Mouse (Mus musculus): ENCODE data around the gene Arl15.

Arl15 gene

GRCm38 (mm10) chr13:114124385-114124784 is 330.1 kb downstream of the Arl15 start:
- in situ Hi-C loops (cut with MboI; ENCODE audit: low sequenced_read_pairs) = no loop called here

GRCm38 (mm10) chr13:114124991-114125390 is 330.7 kb downstream of the Arl15 start:
- in situ Hi-C loops (cut with MboI; ENCODE audit: low sequenced_read_pairs) = no loop called here

GRCm38 (mm10) chr13:114128366-114128765 is 334.1 kb downstream of the Arl15 start:
- in situ Hi-C loops (cut with MboI; ENCODE audit: low sequenced_read_pairs) = no loop called here

- in situ Hi-C loops (cut with MboI; ENCODE audit: low sequenced_read_pairs) = no loop called here
Measured at GRCm38 (mm10) chr13:114129986-114130385, 335.7 kb downstream of the Arl15 start.

GRCm38 (mm10) chr13:114130566-114131319 is 336.4 kb downstream of the Arl15 start:
- in situ Hi-C loops (cut with MboI; ENCODE audit: low sequenced_read_pairs) = no loop called here

GRCm38 (mm10) chr13:114138921-114139320 is 344.6 kb downstream of the Arl15 start:
- in situ Hi-C loops (cut with MboI; ENCODE audit: low sequenced_read_pairs) = no loop called here

GRCm38 (mm10) chr13:114139570-114139969 is 345.3 kb downstream of the Arl15 start:
- in situ Hi-C loops (cut with MboI; ENCODE audit: low sequenced_read_pairs) = no loop called here

GRCm38 (mm10) chr13:114142826-114143225 is 348.5 kb downstream of the Arl15 start:
- in situ Hi-C loops (cut with MboI; ENCODE audit: low sequenced_read_pairs) = no loop called here

- in situ Hi-C loops (cut with MboI; ENCODE audit: low sequenced_read_pairs) = no loop called here
Measured at GRCm38 (mm10) chr13:114143247-114143646, 348.9 kb downstream of the Arl15 start.

- in situ Hi-C loops (cut with MboI; ENCODE audit: low sequenced_read_pairs) = no loop called here
Measured at GRCm38 (mm10) chr13:114144052-114145046, 350.0 kb downstream of the Arl15 start.

GRCm38 (mm10) chr13:114145249-114145648 is 350.9 kb downstream of the Arl15 start:
- in situ Hi-C loops (cut with MboI; ENCODE audit: low sequenced_read_pairs) = no loop called here

GRCm38 (mm10) chr13:114150856-114151697 is 356.8 kb downstream of the Arl15 start:
- in situ Hi-C loops (cut with MboI; ENCODE audit: low sequenced_read_pairs) = no loop called here

- in situ Hi-C loops (cut with MboI; ENCODE audit: low sequenced_read_pairs) = no loop called here
Measured at GRCm38 (mm10) chr13:114151698-114152069, 357.4 kb downstream of the Arl15 start.

- in situ Hi-C loops (cut with MboI; ENCODE audit: low sequenced_read_pairs) = no loop called here
Measured at GRCm38 (mm10) chr13:114156689-114157088, 362.4 kb downstream of the Arl15 start.

GRCm38 (mm10) chr13:114158111-114158730 is 363.9 kb downstream of the Arl15 start:
- in situ Hi-C loops (cut with MboI; ENCODE audit: low sequenced_read_pairs) = no loop called here

- in situ Hi-C loops (cut with MboI; ENCODE audit: low sequenced_read_pairs) = no loop called here
Measured at GRCm38 (mm10) chr13:114159634-114160391, 365.5 kb downstream of the Arl15 start.

- in situ Hi-C loops (cut with MboI; ENCODE audit: low sequenced_read_pairs) = no loop called here
Measured at GRCm38 (mm10) chr13:114162753-114163152, 368.4 kb downstream of the Arl15 start.

GRCm38 (mm10) chr13:114165616-114166015 is 371.3 kb downstream of the Arl15 start:
- in situ Hi-C loops (cut with MboI; ENCODE audit: low sequenced_read_pairs) = no loop called here

- in situ Hi-C loops (cut with MboI; ENCODE audit: low sequenced_read_pairs) = no loop called here
Measured at GRCm38 (mm10) chr13:114166439-114167183, 372.3 kb downstream of the Arl15 start.
